Mouse (Mus musculus) ovary, postnatal 14 days (tissue): ENCODE data around the gene Poc1a.

Experiments used
- DNase-seq: peaks from one replicate; pipeline ENCODE4 v3.0.0; 2022; ENCODE audit warnings: low spot score

Poc1a gene

DNA sequence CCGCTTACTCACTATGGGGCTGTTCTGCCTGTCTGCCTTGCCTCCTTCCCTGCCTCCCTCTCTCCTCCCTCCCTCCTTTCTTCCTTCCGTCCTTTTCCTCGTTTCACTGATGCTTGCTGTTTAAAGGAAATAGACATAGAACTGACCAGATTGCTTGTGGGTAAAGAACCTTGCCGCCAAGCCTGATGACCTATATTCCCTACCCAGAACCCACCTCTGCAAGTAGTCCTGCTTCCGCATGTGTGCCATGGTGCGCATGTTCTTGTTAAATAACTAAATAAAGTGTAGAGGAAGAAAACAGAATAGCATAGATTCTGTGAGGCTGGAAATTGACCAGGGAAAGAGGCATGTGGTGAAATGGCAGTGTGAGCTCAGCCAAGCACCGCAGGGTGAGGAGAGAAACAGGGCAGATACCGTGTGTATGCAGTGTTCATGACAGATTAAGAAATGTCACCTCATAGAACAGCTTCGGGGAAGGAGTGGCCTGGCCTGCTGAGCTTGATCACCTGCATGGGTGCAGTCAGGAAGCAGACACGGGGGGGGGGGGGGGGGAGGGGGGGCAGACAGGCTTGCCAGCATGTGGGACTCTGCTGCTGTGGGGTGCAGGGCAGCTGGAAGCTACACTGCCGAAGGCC lies 20.7 kb downstream of the Poc1a start:
- DNase-seq, result no peak

DNA sequence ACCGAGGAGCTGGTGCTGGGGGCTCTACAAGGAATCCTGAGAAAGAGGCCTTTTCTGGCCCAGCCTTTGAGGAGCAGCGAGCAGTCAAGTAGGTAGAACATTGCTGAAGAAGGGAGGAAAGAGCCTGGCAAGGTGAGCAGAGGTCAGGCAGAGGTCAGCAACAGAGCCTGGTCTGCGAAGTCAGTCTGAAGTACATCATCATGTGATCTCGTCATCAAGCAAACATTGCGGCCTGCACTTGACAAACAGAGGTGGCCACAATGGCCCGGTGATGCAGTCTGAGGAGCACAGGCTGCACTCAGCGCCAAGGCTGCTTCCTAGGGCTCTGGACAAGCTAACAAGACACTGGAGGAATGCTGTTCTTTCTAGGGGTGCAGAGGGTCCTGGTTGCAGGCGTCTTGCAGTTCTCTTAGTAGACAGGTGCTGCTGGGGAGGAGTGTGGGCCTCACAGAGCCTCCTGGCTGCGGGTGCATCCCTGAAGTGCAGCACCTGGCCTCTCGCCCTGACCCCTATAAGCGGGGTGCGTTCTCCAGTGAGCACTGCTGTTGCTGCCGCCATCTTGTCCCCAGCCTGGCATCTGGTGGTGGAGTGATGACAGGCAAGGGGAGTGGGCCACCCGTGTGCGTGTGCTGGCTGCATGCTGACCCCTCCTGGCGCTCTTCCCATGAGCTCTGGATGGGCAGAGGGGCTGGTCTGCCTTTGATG lies 21.7 kb downstream of the Poc1a start:
- DNase-seq, result no peak

GRCm38 (mm10) chr9:106303460-106303960 lies 22.6 kb downstream of the Poc1a start:
- no peak for DNase-seq

GRCm38 (mm10) chr9:106305228-106305627 lies 24.4 kb downstream of the Poc1a start:
- DNase-seq, result no peak

DNA sequence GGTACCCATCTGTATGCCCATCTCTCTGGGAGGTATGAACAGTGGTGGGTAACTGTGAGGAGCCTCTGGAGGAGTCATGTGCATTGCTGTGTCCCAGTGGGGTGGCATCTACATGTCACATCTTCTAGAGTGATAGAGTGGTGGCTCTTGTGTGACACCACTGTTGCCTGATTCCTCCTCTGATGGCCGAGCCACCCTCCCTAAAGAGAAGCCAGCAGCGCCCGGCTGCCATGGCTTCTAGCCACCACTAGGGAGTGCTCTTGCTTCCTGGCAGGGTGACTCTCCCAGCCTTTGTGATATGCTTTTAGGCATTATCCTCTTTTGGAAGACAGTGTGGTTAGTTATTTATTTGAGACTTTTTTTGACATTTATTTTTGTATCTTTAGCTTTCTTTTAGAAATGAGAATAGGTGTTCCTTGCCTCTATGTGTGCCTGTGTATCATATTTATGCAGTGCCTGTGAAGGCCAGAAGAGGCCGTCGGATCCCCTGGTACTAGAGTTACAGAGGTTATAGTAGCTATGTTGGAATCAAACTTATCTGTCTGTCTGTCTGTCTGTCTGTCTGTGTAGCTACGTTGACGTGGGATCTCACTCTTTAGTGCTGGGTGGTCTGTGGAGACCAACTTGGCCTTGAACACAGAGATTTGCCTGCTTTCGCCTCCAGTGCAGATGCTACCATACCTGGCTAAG lies 25.9 kb downstream of the Poc1a start:
- peak; percentile 66 for DNase-seq

DNA sequence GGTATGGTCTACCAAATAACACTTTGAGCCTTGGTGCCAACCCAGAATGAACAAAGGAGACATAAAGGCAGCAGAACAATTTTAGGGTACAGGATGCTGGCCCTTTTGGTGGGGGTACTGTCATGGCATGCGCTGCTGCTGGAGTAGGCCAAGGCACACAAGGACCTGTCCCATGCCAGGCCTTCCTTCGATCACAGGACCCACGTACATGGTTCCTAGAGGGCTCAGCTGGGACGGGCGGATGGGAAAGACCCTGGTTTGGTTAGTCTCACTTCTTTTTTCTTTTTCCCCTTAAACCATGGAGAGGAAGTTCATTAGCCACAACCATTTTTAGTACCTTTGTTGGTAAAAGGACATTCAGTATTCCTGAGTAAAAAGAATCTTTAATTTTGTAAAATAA lies 27.3 kb downstream of the Poc1a start:
- DNase-seq, result no peak

DNA sequence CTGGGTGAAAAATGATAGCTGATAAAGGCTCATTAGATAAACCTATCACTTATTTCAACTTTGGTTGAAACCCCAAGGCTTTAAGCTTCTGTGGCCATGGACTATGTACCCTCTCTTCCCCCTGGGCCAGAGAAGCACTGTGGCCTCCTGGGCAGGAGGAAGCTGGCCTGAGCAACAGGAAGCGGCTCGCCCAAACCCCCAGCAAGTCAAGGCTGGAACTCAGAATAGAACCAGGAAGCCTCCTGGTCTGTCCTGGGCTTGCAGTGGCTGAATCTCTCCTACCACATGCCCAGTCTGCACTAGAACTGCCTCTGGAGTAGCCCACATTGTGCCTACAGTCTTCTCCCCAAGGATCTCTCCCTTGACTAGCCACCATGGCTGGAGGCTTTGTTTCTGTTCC lies 27.7 kb downstream of the Poc1a start:
- DNase-seq, result no peak

DNA sequence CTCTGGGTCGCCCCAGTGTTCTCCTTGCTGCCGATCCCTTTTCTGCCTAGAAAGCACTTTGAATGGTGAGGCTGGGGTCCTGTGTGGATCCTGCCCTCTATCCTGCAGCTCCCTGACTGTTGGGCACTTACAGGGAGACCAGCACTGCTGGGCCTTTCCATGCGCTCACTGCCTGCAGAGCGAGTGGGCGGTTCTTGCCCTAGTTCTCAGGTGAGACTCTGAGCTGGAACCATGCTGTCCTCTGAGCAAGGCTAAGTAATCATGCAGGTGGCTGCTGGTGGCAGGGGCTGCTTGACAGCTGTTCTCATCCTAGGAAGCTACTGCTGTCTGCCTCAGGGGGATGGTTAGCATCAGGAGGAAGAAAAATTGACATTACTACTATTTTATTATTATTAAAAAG lies 28.1 kb downstream of the Poc1a start:
- no peak for DNase-seq

DNA sequence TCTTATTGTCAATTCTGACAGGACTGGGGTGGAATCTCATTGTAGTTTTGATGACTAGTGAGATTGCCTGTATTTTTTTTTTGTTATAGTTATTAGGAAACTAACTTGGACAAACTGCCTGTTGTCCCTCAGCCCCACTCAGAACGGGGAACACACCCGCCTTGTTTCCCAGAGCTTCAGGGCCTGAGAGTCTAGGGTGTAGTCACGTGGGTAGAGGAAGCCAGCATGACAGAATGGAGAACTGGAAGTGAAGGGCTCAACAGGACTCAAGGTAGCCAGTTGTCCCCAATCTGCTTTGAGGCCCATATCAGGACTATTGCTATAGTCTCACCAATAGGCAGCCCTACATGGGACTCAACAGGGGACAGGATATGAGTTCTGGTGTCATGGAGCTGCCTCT lies 29.0 kb downstream of the Poc1a start:
- DNase-seq, result no peak

DNA sequence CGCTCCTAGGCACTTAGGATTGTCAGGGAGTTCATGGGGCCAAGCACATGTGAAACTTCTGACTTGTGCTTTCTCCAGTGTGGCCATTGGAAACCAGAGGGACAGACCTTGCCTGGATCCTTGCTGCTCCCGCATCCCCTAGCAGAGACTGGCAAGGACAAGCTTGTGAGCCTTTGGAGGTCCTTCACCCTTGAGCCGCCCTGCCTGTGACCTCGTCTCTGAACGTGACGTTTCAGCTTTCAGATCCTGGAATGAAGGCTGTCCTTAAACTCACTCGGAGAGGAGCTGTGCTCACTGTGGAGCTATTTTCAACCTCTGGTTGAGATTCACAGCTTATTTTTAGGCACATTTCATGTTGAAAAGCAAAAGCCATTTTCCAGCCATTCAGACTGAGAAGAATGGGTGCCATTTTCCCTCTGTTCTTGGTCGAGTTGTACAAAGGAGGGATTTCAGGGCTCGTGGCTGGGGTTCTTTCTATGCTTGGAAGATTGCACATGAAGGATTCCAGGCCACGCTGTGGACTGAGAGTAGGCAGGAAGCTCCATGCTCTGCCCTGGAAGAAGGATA lies 30.8 kb downstream of the Poc1a start:
- DNase-seq, result no peak

DNA sequence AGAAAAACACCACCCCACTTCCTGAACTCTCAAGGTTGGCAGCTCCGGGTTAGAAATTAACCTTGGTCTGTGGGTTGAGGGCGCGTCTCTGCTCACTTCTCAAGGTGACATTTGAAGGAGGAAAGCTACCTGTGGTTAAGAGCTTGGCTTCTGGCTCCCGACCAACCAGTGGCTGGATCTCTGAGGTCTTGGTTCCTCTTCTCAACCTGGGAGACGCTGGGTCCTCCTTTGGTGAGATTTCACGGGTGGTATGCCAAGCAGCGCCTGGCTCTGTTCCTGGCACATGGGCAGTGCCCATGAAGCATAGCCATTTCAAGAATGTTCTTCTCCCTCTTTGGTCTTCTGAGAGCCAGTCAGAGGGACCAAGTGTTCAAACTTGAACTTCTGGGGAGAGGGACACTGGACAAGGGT lies 32.1 kb downstream of the Poc1a start:
- no peak for DNase-seq

DNA sequence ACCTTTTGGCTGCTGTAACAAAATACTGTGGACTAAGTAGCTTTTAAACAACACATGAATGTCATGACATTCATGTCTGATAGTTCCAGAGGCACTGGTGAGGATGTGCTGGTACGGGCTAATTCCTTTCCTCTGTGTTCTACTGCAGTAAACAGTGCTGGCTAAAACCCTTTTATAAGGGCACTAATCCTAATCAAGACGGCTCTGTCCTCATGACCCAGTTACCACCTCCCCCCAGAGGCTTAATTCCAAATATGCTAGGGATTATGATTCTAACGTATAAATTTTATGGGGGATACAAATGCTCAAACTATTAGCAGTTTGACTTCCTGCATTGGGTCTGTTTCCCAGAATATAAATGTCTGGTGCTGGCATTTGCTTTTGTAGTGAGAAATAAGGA lies 33.3 kb downstream of the Poc1a start:
- DNase-seq, result no peak

DNA sequence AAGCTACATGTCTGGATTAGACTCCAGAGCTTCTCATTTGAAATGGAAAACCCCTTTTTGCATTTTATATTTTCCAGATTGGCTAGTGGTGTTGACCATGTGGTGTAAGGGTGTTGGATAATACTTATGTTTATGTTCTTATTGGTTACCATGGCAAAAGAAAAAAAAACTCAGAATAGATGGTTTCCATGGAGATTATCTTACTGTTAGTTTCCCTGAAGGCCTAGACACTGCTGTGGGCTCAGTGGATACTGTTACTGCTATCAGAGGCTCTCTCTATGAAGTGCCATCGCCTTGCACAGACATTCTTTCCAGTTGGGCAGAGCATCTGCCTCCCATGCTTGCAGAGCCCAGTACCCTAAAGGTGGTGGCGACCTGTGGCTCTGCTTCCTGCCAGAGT lies 37.2 kb downstream of the Poc1a start:
- DNase-seq, result no peak

DNA sequence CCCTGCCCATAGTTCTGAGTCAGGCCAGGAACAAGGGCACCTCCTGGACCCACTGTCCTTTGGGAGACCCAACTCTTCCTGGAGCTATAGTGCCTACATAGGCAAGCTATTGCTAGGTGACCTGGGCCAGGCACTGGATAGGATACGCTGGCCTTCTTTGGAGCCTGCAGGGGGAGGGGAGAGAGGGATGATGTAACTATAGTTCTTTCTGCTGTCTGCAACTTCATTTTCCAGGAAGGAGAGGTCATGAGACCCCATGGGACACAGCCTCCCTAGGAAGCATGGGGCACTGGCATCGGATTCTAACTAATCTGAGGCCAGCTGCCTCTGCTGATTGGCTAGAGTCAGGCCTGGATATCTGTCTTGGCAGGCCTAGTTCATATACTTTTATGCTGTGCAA lies 38.2 kb downstream of the Poc1a start:
- DNase-seq, result no peak

GRCm38 (mm10) chr9:106322497-106322896 lies 41.6 kb downstream of the Poc1a start:
- no peak for DNase-seq

- DNase-seq, result no peak
Observed at GRCm38 (mm10) chr9:106326241-106326640, 45.4 kb downstream of the Poc1a start.

- DNase-seq, result no peak
Observed at GRCm38 (mm10) chr9:106327125-106327809, 46.4 kb downstream of the Poc1a start.

DNA sequence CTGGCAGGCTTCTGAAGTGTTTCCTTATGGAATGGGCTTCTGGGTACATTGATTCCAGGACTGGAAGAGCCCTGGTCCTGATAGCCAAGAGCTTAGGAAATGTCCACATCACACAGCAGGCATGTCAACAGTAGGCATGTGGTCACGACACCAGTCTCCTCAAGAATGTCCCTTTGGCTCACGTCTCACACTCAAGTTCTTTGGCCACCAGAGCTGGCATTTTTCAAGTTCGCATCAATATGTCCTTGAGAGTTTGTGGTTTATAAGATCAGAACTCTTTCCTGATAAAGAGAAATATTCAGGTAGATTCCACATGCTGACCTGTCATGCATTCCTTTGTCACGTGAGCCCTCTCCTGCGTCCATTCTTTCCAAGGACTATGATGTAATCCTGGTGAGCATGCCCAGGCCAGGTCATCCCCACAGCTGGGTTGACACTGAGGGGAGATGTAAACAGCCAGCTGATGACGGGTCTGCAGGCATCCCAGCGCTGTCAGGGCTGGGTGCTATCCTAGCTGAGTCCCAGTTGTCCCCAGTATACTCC lies 47.3 kb downstream of the Poc1a start:
- DNase-seq, result no peak

DNA sequence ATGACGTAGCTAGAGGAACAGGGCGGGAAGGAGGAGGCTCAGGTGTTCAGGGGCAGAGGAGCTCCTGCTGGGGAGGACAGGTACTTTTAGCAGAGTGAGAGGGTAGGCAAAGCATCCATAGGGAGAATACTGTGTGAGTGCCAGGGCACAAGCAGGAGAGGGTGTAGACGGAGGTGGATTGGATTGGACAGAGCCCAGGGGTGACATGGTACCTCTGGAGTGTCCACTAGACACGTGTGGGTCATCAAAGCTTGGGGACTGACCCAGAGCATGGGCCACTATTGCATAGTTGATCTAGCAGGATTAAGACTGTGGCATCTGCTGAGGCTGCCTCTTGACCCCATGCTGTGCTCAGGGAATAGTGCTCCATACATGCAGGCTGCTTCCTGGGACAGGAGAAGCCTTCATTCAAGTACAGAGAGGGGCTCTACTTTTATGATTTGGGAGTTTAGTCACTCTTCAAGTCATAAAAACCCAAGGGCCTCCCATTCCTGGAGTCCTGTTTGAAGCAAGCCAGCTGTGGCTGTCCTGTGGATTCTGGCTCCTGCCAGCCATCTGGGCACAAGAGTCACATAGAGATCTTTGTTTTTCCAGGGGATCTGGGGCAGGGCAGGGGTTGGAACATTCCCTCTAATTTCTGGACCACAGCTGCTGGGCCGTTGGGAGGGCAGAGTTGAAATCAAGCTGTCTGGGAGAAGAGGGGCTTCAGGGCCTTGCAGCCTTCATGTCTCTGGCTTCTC lies 48.1 kb downstream of the Poc1a start:
- DNase-seq, result no peak

- DNase-seq, result no peak
Observed at GRCm38 (mm10) chr9:106332746-106333145, 51.9 kb downstream of the Poc1a start.

DNA sequence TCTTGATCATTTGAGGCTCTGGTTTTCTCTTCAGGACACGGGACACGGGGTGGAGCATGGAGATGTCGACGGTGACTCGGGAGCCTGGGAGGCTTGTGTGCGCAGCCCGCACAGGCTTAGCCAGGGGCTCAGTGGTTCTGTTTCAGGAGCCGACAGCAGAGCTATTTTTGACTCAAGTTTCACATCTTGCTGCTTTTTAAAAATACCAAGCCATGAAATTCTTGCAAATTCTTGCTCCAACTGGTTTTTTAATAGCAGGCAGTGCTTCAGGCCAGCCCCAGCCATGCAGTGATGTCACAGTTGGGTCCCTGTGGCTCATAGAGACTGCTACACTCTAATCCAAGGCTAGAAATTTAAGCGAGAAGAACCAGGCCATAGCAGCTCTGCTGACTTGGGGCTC lies 56.8 kb downstream of the Poc1a start:
- no peak for DNase-seq
